Mouse (Mus musculus) CD8-positive naive resting alpha-beta T cell, adult 2 months (primary cell): ENCODE data around the gene Herc4.
"Not testable (repeated sequence)": the region's sequence is repeated elsewhere in the genome, so short reads cannot be mapped to it uniquely, and the experiment has no call there.

Experiments
- DNase-seq, 2 experiments: peaks; one replicate each; pipeline ENCODE4 v3.0.0; 2022; ENCODE audit warnings: low read depth in 2 of 2, low spot score in 2 of 2

Gene Herc4

DNA sequence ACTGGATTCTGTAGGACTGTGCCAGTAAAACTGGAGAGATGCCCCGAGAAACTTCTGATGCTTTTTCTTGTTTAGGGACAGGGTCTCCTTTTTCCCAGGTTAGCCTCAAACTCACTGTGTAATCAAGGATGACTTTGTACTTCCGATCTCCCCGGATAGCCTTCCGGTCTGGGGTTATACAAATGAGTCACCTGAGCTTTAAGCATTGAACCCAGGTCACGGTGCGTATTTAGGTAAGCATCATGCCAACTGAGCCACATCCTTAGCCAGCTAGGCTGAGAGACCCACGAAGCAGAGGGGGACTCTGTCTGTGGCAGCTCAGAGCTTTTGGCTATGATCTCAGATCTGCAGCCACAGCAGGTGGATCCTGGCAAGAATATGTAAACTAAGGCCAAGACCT lies 107.1 kb downstream of the Herc4 start:
- no peak for DNase-seq

DNA sequence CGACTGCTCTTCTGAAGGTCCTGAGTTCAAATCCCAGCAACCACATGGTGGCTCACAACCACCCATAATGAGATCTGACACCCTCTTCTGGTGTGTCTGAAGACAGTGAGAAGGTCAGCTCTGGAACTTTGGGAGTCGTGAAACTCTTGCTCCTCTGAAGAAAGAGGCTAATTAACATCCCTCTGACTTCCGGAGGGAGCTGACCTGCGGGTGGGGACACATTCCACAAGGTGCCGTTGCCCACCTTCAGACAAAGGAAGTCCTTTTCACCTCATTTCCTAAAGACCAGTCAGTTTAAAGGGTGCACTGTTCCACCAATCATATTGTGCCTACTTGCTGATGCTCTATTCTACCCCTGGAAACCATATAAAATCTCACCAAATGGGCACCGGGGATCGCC lies 107.5 kb downstream of the Herc4 start:
- DNase-seq = not testable (repeated sequence)

DNA sequence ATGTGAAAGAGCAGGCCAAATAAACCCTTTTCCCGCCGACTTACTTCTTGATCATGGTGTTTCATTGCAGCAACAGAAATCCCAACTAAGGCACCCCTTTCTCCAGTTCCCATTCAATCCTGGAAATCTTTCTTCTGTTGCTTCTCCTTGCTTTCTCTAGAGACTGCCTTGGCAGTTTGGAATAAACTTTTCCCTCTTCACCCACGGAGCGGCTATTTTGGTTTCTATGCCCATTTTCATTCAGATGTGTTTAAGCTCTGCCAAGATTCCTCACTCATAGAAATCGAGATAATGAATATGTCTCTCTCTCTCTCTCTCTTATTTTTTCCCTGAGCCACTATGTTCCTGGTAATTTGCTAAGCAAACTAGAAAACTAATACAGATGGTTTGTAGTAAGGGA lies 108.5 kb downstream of the Herc4 start:
- no peak for DNase-seq

DNA sequence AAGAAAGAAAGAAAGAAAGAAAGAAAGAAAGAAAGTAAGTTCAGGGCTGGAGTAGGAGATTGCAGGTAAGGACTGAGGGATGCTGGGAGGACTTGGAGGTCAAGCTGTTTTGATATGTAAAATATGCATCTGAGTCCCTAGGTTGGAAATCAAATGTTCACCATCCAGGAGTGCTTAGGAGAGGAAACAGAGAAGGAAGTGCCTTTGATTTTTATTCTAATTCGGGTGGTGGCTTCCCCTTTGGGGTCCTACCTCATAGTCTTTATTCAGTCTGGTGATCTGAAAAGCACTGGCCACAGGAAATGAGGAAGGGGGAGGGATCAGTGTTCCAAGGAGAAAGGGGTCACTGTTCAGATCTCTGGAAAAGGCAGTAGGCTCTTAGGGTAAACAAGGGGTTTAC lies 116.9 kb downstream of the Herc4 start:
- no peak for DNase-seq

DNA sequence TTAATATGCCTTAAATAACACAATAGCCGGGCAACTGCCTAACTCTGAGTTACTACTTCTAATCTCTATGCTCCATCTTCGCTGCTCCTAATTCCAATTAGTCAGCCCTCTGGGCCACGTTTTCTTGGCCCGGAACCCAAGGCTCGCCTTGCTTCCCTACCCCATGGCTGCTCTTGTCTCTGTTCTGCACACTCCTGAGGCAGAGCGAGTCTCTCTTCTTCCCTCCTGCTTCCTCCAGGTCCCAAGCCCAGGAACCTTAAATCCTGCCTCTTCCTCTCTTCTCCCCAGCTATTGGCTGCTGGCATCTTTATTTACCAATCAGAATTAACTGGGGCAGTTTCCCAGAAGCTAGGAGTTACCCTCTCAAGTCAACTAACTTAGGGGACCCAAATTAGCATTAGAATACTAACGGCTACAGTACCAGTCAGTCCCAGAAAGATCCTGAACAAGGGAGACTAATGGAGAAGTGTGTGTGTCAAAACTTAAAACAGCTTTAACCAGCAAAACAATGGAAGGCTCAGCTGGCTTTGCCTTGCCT lies 122.4 kb downstream of the Herc4 start:
- no peak for DNase-seq

DNA sequence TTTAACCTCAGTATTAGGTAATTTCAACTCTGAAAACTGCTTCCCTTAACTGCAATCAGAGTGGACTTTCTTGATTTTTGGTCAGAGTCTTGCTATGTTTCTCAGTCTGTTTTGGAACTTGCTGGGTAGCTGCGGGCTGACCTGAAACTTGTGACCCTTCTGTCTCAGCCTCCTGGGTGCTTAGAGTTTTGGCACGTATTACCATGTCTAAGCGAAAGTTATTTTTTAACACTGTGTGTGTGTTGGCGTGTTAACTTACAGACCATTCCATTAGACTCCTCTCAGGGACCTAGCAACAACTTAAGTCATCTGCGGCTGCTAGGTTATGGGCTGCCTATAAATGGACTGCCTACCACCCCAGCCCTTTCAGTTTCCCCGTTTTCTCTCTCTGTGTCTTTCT lies 123.8 kb downstream of the Herc4 start:
- no peak for DNase-seq
